Mouse (Mus musculus) thymus, postnatal 36 days (tissue): ENCODE results near the gene Frrs1.

Experiments
- DNase-seq, 2 experiments: peaks; one replicate each; pipeline ENCODE4 v3.0.0; 2022; ENCODE audit warnings: mixed read lengths in 2 of 2

Frrs1 gene

GRCm38 (mm10) chr3:116917016-116917415, 57.8 kb downstream of the Frrs1 start:
- no peak for DNase-seq

DNA sequence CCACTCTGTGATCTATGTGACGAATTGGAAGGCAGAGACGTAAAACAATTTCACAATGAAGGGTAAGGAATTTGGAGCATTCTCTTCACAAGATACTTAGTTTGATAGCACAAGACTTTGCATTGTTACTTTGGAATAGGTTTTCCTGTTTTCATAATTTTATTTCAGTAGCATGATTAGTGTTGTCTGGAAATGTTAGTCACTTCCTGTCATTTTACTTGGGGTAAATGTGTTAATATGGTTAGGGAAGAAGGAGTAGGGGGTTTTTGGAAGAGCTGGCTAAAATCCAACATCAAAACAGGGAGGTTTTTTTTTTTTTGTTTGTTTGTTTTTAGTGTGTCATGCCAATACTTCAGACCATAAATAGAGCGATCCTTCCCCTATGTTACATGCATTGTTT, 62.3 kb downstream of the Frrs1 start:
- DNase-seq: no peak

DNA sequence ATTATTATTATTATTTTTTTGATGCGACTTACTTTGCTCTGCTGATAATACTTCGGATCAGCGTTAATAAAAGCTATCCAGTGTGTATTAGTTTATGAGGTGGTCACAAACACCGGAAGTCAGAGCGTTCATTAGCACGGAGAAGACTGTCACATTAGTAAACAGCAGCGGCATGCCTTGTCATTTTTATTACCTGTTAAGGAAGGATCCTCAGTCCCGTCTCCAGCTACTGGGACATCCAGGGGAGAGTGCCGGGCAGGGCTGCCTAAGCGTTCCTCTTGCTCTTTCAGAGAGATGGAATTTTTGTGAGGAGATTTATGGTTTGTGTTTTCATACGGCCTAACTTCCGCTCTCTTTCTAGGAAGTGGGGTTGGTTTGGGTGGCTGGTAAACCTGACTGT, 63.8 kb downstream of the Frrs1 start:
- no peak for DNase-seq

DNA sequence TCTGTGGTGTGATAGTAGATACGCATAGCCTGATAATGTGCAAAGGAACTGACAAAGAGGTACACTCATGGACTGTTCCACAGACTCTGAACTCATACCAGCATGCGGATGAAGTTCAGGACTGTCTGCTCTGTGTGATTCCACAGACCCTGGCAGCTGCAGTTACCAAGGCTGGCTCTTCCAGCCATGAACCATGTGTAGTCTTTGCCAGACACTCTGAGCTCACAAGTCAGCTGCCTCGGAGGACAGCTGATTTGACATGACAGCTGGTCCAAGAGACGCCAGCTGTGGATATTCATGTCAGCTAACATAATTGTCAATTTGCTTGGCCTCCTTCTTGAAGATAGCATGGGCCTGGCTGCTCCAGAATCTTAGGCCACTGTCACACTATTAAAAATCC, 69.7 kb downstream of the Frrs1 start:
- DNase-seq: no peak

GRCm38 (mm10) chr3:116933158-116933557, 73.9 kb downstream of the Frrs1 start:
- DNase-seq: no peak

GRCm38 (mm10) chr3:116936934-116937691, 77.8 kb downstream of the Frrs1 start:
- DNase-seq: no peak

DNA sequence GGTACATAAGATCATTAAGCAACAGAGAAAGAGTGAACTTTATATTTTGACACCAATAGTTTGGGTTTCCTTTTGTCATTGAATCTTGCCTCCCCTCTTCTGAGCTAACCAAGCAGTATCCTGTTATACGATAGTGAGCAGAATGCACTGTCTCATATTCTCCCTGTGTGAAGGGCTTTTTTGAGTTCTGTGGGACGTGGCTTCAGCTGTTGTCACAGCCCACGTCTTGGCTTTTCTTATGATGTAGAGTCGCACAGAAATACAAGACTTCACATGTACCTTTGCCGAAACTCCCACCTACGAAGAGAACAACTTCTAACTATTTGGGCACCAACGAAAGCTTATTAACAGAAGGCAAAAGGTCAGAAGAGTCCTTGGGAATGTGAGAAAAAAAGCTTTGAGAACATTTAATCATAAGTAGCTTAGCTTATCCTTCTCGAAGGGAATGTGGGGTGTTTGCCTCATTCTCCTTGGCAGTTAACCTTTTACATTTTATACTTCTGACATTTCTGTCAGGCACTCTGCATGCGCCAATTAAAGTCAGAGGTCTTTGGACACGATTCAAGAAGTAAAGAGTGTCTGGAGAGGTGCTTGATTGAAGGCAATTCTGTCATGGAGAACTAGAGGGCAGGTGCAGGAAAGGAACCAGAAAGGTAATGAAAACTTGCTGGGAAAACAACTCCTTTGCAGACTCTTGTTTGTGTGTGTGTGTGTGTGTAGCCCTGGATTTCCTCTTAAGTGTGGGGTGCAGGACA, 81.7 kb downstream of the Frrs1 start:
- no peak for DNase-seq

DNA sequence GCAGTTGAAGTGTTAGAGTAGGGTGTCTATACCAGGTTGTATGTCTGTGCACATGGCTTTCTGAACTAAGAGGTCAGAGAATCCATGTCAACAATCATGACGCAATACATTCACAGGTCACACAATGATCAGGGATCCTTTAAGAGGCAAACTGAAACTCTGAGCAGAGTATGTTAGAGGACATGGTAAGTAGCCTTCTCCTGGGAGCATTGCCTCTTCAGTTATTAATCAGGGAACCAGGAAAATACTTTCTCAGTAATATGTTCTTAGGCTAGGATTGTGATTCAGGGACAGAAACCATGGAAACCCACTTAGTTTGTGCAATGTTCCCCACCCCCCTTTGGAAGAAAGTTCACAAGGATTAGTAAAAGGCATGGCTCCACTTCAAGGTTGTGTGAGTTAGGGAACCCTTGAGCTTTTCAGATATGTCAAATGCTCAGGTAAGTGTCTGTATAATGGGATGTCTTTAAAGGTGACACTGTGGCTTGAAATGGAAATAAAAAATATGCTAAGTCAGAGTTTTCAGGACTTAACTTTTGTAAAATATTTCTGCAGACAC, 82.4 kb downstream of the Frrs1 start:
- no peak for DNase-seq

- no peak for DNase-seq
Measured at GRCm38 (mm10) chr3:116942751-116943150, 83.5 kb downstream of the Frrs1 start.

DNA sequence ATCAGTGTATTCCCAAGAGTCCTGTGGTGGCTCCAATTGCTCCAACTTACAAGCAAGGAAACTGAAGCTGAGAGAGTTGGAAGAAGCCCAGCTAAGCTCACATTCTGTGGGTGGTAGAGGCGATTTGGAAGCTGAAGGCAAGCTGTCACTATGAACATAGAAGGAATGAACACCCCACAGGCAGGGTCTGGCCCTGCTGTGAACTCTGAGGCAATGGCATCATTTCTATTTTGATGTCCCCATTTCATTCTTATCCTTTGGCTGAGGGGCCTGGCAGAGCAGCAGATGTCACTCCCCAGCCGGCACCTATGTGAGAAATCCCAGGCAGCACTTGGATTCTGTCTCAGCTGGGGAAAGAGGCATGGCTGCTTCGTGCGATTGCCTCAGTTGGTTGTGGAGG, 84.2 kb downstream of the Frrs1 start:
- no peak for DNase-seq

GRCm38 (mm10) chr3:116946476-116946875, 87.2 kb downstream of the Frrs1 start:
- no peak for DNase-seq

DNA sequence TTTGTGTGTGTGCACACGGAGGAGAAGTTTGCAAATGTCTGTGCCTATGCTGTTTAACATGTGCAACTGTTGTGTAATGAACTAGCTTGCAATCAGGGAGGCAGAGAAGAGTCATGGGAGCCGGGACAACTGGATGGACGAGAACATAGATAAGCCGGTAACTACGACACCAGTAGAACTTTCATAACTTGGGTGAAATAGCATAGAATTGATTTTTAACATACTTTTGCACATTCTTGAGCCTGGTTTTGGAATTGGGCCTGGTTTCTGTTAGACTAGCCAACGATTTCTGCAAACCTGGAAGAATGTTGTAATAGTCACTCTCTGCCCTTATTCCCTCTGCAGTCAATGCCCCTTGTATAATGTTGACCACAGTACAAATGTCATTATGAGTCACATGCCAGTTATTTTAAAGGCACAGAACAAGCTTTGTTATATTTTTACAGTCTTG, 91.4 kb downstream of the Frrs1 start:
- DNase-seq: no peak

- DNase-seq: no peak
Measured at GRCm38 (mm10) chr3:116951489-116951888, 92.2 kb downstream of the Frrs1 start.

GRCm38 (mm10) chr3:116952242-116952899, 93.1 kb downstream of the Frrs1 start:
- no peak for DNase-seq

- no peak for DNase-seq
Measured at GRCm38 (mm10) chr3:116953366-116953765, 94.1 kb downstream of the Frrs1 start.

DNA sequence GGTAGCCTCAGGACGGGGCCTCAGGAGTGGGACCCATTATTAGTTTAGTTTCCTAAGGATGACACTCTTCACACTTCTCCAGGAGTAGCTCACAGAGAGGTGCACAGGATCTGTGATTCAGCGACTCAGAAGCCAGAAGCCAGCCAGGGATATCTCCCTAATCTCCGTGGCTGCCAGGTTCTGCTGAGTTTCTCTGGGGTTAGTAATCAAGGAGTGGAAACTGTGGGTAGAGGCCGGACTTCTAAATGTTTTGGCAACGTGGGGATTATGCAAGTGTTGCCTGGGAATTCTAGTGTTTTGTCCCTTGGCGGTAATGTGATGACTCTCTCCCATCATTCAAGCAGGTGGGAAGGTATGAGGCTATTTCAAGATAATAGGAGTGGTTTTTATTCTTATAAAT, 95.8 kb downstream of the Frrs1 start:
- no peak for DNase-seq
